8 mouse cellular contexts compared by ENCODE assay signal in genomic region chr7:45873061-45873947, GRCm38 (mm10). TPM values are rescaled to one million over a fixed set of nuclear protein-coding genes. Genes with fewer than 3 reads are reported as not detected.
DNase-seq lines count a peak whose midpoint lies in the region; ATAC-seq and TF ChIP-seq lines count a peak whose summit lies in the region.

No protein-coding gene starts in this region.

- peak overlapping the region; percentile 80 for H3K4me3 ChIP-seq in intestine, postnatal 0 days (ENCODE audit: low read depth, low read length)
- peak overlapping the region; percentile 77 for H3K4me3 ChIP-seq in liver, embryonic 12.5 days
- peak overlapping the region; percentile 94 for H3K4me3 ChIP-seq in myocyte

- WGBS in intestine, postnatal 0 days = 2% methylated on average over 26 of the region's 28 CpGs
- WGBS in liver, embryonic 12.5 days (ENCODE audit: insufficient replicate concordance) = 4% methylated on average over 28 of the region's 28 CpGs

- no peak for TF ChIP-seq POLR2A in myocyte (IDR thresholded peaks at IDR 0.05; ENCODE audit: insufficient read length, low read depth)

- peak; percentile 54 for TF ChIP-seq CTCF in intestine, postnatal 0 days (IDR thresholded peaks at IDR 0.05; ENCODE audit: low read depth)

- DNase-seq in 3134 (ENCODE audit: extremely low read depth, insufficient read length, low spot score) = peak; percentile 75
- peak; percentile 61 to 75 for DNase-seq in adrenal gland, adult 18-20 months (ENCODE audit: low spot score in 2 of 2)
- DNase-seq in embryo, embryonic 10.5 days (ENCODE audit: low spot score) = peak; percentile 73
- peak; percentile 97 for DNase-seq in heart, adult 11 months
- peak; percentile 63 for DNase-seq in splenic B cell, adult 2 months (ENCODE audit: low read depth, low spot score)

- H3K4me1 ChIP-seq in intestine, postnatal 0 days (replicated peaks; ENCODE audit: control insufficient read depth, insufficient read depth, low read length) = no peaks in the 10 kb centered on the region; the same call in 1 of the 2 replicates
- peaks cover 35% of the 10 kb centered on the region for H3K4me1 ChIP-seq in liver, embryonic 12.5 days

- H3ac ChIP-seq in myocyte (ENCODE audit: control insufficient read depth, insufficient read length) = peak overlapping the region; percentile 57

- peak overlapping the region; percentile 79 for H3K4me2 ChIP-seq in intestine, postnatal 0 days (replicated peaks; ENCODE audit: low read depth)
- H3K4me2 ChIP-seq in liver, embryonic 12.5 days = peak overlapping the region; percentile 91
- H3K4me2 ChIP-seq in myocyte (ENCODE audit: low read depth) = peak overlapping the region; percentile 88

- H3K36me3 ChIP-seq in intestine, postnatal 0 days (ENCODE audit: control insufficient read depth, insufficient read depth) = peaks cover 26% of the 10 kb centered on the region
- H3K36me3 ChIP-seq in liver, embryonic 12.5 days = peaks cover 42% of the 10 kb centered on the region
- peaks cover 9% of the 10 kb centered on the region for H3K36me3 ChIP-seq in myocyte (ENCODE audit: control insufficient read depth, insufficient read depth)
- H3K36me3 ChIP-seq in splenic B cell, adult 2 months (ENCODE audit: control insufficient read depth, insufficient read depth, low read length, poor library complexity, severe bottlenecking) = peaks cover 6% of the 10 kb centered on the region; the same call in 1 of the 2 replicates

- no peaks in the 10 kb centered on the region for H3K9me3 ChIP-seq in intestine, postnatal 0 days (ENCODE audit: control insufficient read depth)
- no peaks in the 10 kb centered on the region for H3K9me3 ChIP-seq in liver, embryonic 12.5 days (replicated peaks)

- peak overlapping the region; percentile 98 for H3K27ac ChIP-seq in intestine, postnatal 0 days (ENCODE audit: low read depth, low read length)
- peak overlapping the region; percentile 87 for H3K27ac ChIP-seq in liver, embryonic 12.5 days

- no peaks in the 10 kb centered on the region; the same call in 1 of the 2 replicates for H3K27me3 ChIP-seq in intestine, postnatal 0 days (replicated peaks; ENCODE audit: control insufficient read depth, insufficient read depth, low read length)
- peaks cover 41% of the 10 kb centered on the region for H3K27me3 ChIP-seq in liver, embryonic 12.5 days (replicated peaks)
- H3K27me3 ChIP-seq in myocyte (ENCODE audit: control insufficient read depth, insufficient read depth, insufficient read length) = peaks cover 11% of the 10 kb centered on the region
- H3K27me3 ChIP-seq in splenic B cell, adult 2 months (ENCODE audit: control insufficient read depth, insufficient read depth, low read length, poor library complexity, severe bottlenecking) = no peaks in the 10 kb centered on the region

- peak overlapping the region; percentile 97 for H3K9ac ChIP-seq in intestine, postnatal 0 days (ENCODE audit: low read depth, low read length)
- H3K9ac ChIP-seq in liver, embryonic 12.5 days = peak overlapping the region; percentile 89

- ATAC-seq in intestine, postnatal 0 days = peak; percentile 72
- peak; percentile 63 for ATAC-seq in liver, embryonic 12.5 days

- H3K79me2 ChIP-seq in myocyte (ENCODE audit: control insufficient read depth, insufficient read depth) = peaks cover 29% of the 10 kb centered on the region

TF ChIP-seq in myocyte, 11 proteins besides CTCF, POLR2A, EP300 and RAD21:
- TF ChIP-seq POLR2AphosphoS2 (IDR thresholded peaks at IDR 0.05; ENCODE audit: insufficient read length, low read depth) (peak; percentile 46), MYOD1 (IDR thresholded peaks at IDR 0.05; ENCODE audit: control insufficient read depth in 1 of 3, insufficient read length in 2 of 3, low read depth in 2 of 3) (no peak)

RNA-seq across cellular contexts. Expression of gene Kdelr1, which starts 0.7 kb away (rescaled TPM):
- 100 to 1,000 TPM; 125 to 140 TPM for total RNA-seq in adrenal gland, adult 18-20 months (2021)
- 99.6 and 107 TPM in 2 replicates for polyA plus RNA-seq in intestine, postnatal 0 days (2015; fragmentation: Nextera tagmentation; extraction: Ambion mirVana)
- polyA plus RNA-seq in liver, embryonic 12.5 days (2016; fragmentation: Nextera tagmentation; extraction: Ambion mirVana) = 24.2 and 25.6 TPM in 2 replicates
- 132 TPM for polyA plus RNA-seq in myocyte (2012; fragmentation: generic; extraction: Trizol)

RNA-seq across cellular contexts. Expression of gene Grin2d, which starts 4.9 kb away (rescaled TPM):
- total RNA-seq in adrenal gland, adult 18-20 months (2021) = under 1 TPM; 0.66 to 0.67 TPM
- polyA plus RNA-seq in intestine, postnatal 0 days (2015; fragmentation: Nextera tagmentation; extraction: Ambion mirVana) = 0.66 and 1.1 TPM in 2 replicates
- polyA plus RNA-seq in liver, embryonic 12.5 days (2016; fragmentation: Nextera tagmentation; extraction: Ambion mirVana) = 0.17 and 0.24 TPM in 2 replicates
- 0.65 TPM for polyA plus RNA-seq in myocyte (2012; fragmentation: generic; extraction: Trizol)

RNA-seq across cellular contexts. Expression of gene Syngr4, which starts 23.2 kb away (rescaled TPM):
- total RNA-seq in adrenal gland, adult 18-20 months (2021) = not detected
- polyA plus RNA-seq in intestine, postnatal 0 days (2015; fragmentation: Nextera tagmentation; extraction: Ambion mirVana) = 0.72 and 0.75 TPM in 2 replicates
- polyA plus RNA-seq in liver, embryonic 12.5 days (2016; fragmentation: Nextera tagmentation; extraction: Ambion mirVana) = 0.68 and 0.94 TPM in 2 replicates
- polyA plus RNA-seq in myocyte (2012; fragmentation: generic; extraction: Trizol) = 0.23 TPM

RNA-seq across cellular contexts. Expression of gene Tmem143, which starts 23.4 kb away (rescaled TPM):
- total RNA-seq in adrenal gland, adult 18-20 months (2021) = 10 to 100 TPM; 70.9 to 89.3 TPM
- 6.8 and 7.4 TPM in 2 replicates for polyA plus RNA-seq in intestine, postnatal 0 days (2015; fragmentation: Nextera tagmentation; extraction: Ambion mirVana)
- 3.8 and 3.9 TPM in 2 replicates for polyA plus RNA-seq in liver, embryonic 12.5 days (2016; fragmentation: Nextera tagmentation; extraction: Ambion mirVana)
- 26.9 TPM for polyA plus RNA-seq in myocyte (2012; fragmentation: generic; extraction: Trizol)

RNA-seq across cellular contexts. Expression of gene Grwd1, which starts 42.6 kb away (rescaled TPM):
- 10 to 100 TPM; 33.0 to 36.0 TPM for total RNA-seq in adrenal gland, adult 18-20 months (2021)
- polyA plus RNA-seq in intestine, postnatal 0 days (2015; fragmentation: Nextera tagmentation; extraction: Ambion mirVana) = 16.4 and 16.6 TPM in 2 replicates
- 61.4 and 67.0 TPM in 2 replicates for polyA plus RNA-seq in liver, embryonic 12.5 days (2016; fragmentation: Nextera tagmentation; extraction: Ambion mirVana)
- 36.2 TPM for polyA plus RNA-seq in myocyte (2012; fragmentation: generic; extraction: Trizol)

Comparison
In these comparisons a context has a peak if more than half of its experiments do, and no peak if none do; other contexts are left out.
1. Peak in every context shown above with its lines: DNase-seq, ATAC-seq, H3K4me3 ChIP-seq and H3K27ac ChIP-seq.